Mouse (Mus musculus): ENCODE data around the gene Farsb.

Farsb gene

DNA sequence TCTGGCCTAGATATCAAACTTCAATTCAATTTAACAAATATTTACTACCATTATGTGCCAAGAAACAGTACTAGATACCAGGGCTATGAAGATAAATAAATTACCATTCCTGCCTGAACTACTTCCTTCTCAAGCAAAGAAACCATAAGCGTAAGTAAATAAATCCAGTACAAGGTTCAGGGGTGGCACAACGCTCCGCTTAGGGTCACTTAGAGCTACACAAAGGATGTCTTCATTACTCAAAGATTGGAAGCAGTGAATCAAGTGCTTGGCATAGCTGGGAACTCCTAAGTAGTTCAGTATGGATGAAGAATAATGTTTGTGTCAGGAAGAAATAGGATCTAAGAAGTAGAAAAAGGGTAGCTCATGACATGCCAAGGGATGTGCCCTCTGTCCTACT is 5.3 kb downstream of the Farsb start:
- DNase-seq: peak; percentile 34

- no peak for DNase-seq
These were observed 16.3 kb downstream of the Farsb start for GRCm38 (mm10) chr1:78472441-78472840.

DNA sequence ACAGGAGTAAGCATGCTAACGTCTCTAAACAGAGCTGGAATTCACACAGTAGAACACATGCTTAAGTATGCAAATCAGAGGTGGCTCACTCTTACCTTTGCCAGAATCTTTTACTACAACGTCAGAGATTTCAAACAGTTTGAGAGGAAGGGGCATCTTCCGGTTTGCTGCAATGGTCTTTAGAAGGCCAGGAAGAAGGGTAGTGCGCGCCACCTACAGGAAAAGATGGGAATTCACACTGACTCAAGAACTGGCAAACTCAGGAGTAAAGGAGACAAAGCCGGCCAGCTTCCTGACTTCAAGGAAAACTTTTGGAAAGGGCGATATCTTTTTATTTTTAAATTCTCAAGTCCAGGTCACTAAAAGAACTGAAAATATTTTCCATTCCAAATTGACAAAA is 34.0 kb downstream of the Farsb start:
- DNase-seq: peak; percentile 70

GRCm38 (mm10) chr1:78453886-78454285 is 34.8 kb downstream of the Farsb start:
- peak; percentile 57 for DNase-seq

- peak; percentile 81 for DNase-seq
These were observed 36.2 kb downstream of the Farsb start for GRCm38 (mm10) chr1:78452544-78452943.

DNA sequence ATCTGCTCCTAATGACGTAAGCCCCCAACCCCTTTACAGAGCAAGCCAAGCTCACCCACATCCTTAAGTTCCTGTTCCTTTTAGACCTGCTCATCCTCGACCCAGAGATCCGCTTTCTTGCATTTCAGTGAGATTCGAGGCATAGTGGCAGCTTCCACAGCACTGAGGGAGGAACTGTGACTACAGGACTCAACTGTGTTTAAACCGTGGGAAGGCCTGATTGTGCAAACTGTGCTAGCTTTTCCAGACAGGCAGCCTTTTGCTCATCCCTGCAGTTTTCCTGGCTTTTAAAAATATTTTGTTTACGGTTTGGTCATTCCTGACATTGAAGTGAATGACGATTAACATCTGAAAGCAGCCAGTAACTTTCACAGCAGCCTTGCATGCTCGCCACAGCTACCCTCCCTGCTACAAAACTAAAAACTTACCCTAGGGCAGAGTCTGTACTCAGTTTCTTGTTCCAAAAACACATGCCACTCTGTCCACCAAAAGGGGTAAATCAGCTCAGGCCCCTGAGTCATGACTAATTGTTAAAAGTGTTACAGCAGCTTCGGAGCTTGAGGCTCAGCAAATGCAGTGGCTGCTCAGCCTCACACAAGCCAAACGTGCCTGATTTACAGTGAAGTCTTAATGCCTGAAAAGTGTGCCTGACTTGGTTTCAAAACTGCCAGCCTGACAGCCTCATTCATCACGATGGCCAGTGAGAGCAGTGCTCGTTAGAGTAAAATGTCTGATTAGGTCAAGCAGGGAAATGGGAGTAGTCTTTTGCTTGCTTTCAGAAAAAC is 37.4 kb downstream of the Farsb start:
- DNase-seq: peak; percentile 73

GRCm38 (mm10) chr1:78448091-78448490 is 40.6 kb downstream of the Farsb start:
- DNase-seq: peak; percentile 5

DNA sequence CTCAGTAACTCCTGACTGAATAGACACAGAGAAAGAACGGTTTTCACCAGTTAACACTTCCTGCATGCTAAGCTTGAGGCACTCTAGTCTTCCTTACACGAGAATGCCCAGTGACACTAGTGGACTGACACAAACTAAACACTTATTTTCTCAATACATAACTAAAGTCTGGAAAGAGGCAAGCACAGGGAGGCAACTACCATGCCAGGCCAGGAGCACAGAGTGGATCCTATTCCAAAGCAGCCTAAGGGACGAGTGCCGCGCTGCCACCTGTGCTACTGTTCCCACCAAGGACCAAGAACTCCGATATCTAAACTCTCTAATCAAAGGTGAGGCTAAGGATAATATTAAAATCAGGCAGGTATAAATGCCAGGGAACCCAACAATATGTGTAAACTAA is 42.0 kb downstream of the Farsb start:
- DNase-seq: peak; percentile 64

DNA sequence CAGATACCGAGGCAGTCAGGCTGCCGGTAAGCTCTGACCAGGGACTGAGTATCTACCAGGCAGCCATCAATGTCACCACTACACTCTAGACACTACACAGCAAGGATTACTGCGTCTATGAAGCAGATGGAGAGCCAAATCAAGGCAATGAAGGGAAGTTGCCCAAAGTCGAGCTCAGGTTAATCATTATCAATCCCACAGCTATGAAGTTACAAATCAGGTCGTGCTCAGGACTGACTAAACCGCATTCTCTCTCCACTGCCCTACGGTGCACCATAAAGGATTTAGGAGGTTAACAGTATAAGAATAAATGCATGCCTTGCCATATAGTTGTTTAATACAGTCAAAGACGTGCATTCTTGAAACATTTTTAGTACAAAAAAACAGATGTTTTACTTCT is 42.5 kb downstream of the Farsb start:
- DNase-seq: no peak

DNA sequence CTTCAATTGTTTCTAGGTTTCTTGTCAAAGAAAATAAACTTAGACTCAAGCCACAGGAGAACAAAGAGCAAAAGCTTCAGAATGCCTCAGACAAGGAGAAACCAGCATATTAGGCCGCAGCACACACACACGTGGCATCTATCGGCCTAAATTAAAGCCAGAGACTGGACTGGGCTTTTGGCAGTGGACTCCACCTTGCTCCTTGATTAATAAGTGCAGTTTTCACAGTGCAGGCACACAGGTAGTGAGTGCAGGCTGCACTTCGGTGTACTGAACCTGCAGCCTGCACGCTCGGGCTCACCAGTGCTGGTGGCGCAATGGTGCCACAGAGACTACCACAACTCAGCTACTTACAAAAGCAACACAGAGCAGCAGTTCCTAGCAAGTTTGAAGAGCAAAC is 45.6 kb downstream of the Farsb start:
- DNase-seq: peak; percentile 52

GRCm38 (mm10) chr1:78440716-78441115 is 48.0 kb downstream of the Farsb start:
- peak; percentile 45 for DNase-seq

DNA sequence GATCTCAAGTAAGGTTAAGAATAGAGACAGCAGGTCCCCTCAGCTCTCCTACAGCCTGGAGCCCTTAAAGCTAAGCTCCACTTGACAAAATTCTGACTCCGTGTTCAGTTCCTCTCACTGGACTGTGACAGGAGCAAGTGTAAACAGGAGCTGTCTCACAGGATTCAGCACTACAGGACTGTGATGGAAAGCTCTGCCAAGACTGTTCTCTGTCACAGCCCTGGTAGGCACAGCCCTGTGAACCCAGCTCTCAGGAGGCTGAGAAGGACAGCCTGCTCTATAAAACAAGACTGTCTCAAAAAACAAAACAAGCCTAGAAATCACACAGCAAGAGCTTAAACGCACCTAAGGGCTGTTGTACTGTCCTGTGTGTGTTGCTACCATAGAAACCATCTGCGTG is 51.5 kb downstream of the Farsb start:
- peak; percentile 77 for DNase-seq

DNA sequence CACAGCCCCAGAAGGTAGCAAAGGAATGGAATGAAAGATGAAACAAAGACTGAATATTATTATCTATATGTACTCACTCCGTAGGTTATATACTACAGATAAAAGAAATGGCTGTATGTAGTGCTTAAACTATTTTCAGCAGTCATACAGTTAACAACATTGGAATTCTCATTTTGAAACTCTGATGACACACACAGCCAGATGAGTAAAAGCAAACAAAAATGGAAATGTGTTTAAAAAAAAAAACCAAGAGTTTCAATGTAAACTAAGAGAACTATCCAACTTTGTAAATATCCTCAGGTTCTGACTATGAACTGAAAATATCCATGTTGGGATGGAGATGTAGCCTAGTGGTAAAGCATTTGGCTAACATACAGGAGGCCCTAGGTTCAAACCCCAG is 52.3 kb downstream of the Farsb start:
- no peak for DNase-seq

GRCm38 (mm10) chr1:78435967-78436366 is 52.7 kb downstream of the Farsb start:
- DNase-seq: peak; percentile 54

GRCm38 (mm10) chr1:78433472-78433871 is 55.2 kb downstream of the Farsb start:
- DNase-seq: peak; percentile 53

- DNase-seq: peak; percentile 74
These were observed 59.8 kb downstream of the Farsb start for GRCm38 (mm10) chr1:78428851-78429250.

GRCm38 (mm10) chr1:78426841-78427240 is 61.9 kb downstream of the Farsb start:
- DNase-seq: peak; percentile 80

- DNase-seq: peak; percentile 94
These were observed 62.6 kb downstream of the Farsb start for GRCm38 (mm10) chr1:78425793-78426700.

DNA sequence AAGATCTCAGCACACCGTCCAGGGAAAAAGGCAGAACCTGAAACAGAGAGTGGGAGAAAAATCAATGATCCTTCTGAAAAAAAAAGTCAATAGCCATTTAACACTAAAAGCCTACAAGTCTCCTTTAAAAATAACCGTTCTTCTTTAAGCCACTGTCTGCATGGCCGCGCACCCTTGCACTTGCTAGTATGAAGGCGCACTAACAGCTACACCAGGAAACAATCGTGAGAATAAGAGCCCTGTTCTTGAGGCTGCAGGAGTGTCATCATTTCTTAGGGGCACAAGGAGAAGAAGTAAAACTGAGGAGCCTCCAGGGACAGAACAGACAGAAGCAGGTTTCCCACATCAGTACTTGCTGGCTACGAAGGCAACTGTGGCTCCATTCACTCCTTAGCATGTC is 63.4 kb downstream of the Farsb start:
- no peak for DNase-seq

DNA sequence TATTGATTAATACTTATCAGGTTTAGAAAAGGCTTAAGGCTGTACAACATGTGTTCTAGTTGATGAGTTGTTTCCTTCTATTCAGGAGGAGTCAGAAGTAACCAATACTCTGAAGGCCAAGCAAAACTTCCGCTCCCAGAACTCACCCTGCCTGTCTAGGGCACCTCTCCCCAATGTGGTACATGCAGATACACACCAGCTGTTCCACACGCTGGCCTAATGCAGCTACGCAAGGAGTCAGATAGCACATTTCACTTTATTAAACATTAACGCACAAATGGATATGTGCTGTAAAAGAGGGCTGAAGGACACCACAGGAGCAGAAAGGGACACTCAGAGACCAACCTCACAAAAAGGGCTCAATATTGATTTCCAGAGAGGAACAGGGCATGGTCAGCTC is 63.8 kb downstream of the Farsb start:
- DNase-seq: peak; percentile 73

DNA sequence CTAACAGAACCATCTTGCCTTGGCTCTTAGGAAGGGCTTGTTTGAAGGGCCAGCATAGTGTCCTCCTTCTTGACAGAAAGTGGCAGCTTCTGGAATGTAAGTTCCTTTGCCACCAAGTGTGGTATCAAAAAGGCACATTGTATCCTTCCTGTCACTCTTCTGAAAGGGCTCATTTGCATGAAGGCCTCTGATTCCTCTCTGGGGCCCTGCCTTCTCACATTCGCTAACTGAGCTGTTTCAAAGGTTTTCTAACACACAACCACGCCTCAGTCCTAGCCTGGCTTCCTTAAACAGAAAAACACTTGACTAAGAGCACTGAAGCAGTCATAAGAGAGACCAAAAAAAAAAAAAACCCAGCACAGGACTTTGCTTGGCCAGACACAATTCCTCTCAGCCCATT is 66.1 kb downstream of the Farsb start:
- no peak for DNase-seq

- peak; percentile 81 for DNase-seq
These were observed 66.9 kb downstream of the Farsb start for GRCm38 (mm10) chr1:78421749-78422148.

- DNase-seq: peak; percentile 51
These were observed 68.4 kb downstream of the Farsb start for GRCm38 (mm10) chr1:78420271-78420670.

DNA sequence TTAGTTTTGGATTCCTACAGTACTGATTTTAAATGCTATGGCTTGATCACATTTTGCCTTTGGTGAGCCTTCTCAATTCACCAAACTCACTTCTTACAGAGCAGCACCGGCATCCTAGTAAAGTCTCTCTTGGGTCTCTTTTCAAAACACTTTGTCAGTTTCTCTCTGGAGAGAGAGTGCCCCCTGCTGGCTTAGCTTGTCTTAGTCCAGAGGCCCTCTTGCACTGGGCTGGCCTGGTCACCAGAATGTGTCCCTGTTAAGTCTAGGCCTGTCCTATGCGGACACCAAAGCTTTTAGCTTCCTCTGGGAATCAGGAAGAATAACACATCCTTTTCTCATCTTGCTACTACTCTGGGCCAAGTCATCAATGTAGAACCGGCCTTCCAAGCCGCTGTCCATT is 69.1 kb downstream of the Farsb start:
- DNase-seq: peak; percentile 89

All from heart, adult 11 months (tissue).